Mouse (Mus musculus): ENCODE data around the gene Noxo1. TPM values are rescaled to one million over a fixed set of nuclear protein-coding genes. Genes with fewer than 3 reads are reported as not detected.

Gene Noxo1
- polyA plus RNA-seq, 1 experiment = 10.8 TPM

DNA sequence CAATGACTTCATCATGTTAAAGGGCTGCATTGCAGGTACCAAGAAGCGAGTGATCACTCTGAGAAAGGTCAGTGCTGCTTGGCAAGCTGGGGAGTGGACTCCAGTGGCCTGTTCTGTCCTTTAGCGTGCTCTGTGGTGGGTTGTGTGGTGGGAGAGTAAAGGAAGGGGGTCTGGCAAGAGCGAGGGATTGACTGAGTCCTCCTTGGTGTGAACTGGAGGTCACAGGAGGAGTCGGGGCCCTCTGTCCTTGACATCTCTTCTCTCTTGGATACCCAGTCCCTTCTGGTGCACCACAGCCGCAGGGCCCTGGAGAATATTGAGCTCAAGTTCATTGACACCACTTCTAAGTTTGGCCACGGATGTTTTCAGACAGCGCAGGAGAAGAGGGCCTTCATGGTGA is 39.4 kb downstream of the Noxo1 start:
- DNase-seq = no peak
- no peak overlapping the region for H3K27ac ChIP-seq (ENCODE audit: control insufficient read depth, insufficient read depth, low read length)
- H3K27me3 ChIP-seq (ENCODE audit: control insufficient read depth, insufficient read depth, low read length) = no peaks in the 10 kb centered on the region
- 98% methylated on average over 7 of the region's 7 CpGs for WGBS
- H3K4me3 ChIP-seq (ENCODE audit: control insufficient read depth, insufficient read depth, low read length) = no peak overlapping the region
- H3K36me3 ChIP-seq (ENCODE audit: control insufficient read depth, insufficient read depth, low read length) = no peaks in the 10 kb centered on the region; the same call in 1 of the 2 replicates
- H3K4me1 ChIP-seq (replicated peaks; ENCODE audit: control insufficient read depth, insufficient read depth, low read length) = peaks cover 12% of the 10 kb centered on the region
- TF ChIP-seq CTCF (IDR thresholded peaks at IDR 0.05; ENCODE audit: borderline replicate concordance, control insufficient read depth, extremely low read depth, insufficient read depth, low read length, poor library complexity) (no peak), POLR2A (IDR thresholded peaks at IDR 0.05; ENCODE audit: control insufficient read depth, extremely low read depth, insufficient read depth, low read length, poor library complexity) (no peak)

DNA sequence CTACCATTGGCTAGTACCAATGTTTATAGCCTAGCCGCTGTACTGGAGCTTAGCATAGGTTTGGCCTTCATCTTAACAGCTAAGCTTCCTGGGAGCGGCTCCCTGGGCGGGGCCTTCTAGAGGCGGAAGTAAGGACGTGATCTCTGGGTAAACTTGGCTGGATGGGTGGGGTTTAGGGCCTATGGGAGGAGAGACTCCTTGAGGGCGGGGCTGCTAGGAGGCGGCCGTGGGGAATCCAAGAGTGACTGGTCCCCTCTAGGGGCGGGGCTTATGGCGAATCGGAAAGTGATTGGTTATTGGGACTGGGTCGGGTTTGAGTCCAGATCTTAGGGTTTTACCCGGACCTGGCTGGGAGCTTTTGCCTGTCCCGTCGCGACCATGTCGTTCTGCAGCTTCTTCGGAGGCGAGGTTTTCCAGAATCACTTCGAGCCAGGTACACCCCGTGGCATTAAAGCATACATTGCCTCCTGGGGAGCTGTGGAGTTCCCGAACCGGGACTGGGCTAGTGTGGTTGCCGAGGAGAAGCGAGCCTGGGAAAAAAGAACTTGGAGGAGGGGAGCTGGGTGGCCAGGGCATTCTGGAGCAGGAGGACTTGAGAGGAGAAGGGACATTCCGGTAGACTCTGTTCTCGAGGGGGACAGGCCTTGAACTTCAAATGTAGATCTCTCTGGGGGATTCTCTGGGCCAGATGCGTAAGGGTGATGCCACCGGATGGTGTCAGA is 40.5 kb downstream of the Noxo1 start, which contains the start of gene Msrb1:
TSS of gene Msrb1 (plus strand) at position 313 of the 722 bp plus-strand sequence.
- TF ChIP-seq POLR2A (IDR thresholded peaks at IDR 0.05; ENCODE audit: control insufficient read depth, extremely low read depth, insufficient read depth, low read length, poor library complexity) = peak; percentile 53
- peak; percentile 34; the same call in 1 of the 2 replicates for TF ChIP-seq CTCF (IDR thresholded peaks at IDR 0.05; ENCODE audit: borderline replicate concordance, control insufficient read depth, extremely low read depth, insufficient read depth, low read length, poor library complexity)
- peak; percentile 97 for DNase-seq
- H3K36me3 ChIP-seq (ENCODE audit: control insufficient read depth, insufficient read depth, low read length) = no peaks in the 10 kb centered on the region; the same call in 1 of the 2 replicates
- peaks cover 12% of the 10 kb centered on the region for H3K4me1 ChIP-seq (replicated peaks; ENCODE audit: control insufficient read depth, insufficient read depth, low read length)
- no peaks in the 10 kb centered on the region for H3K27me3 ChIP-seq (ENCODE audit: control insufficient read depth, insufficient read depth, low read length)
- peak within 1 kb of the TSS; percentile 79 for H3K4me3 ChIP-seq (ENCODE audit: control insufficient read depth, insufficient read depth, low read length)
- peak within 1 kb of the TSS; percentile 17 for H3K27ac ChIP-seq (ENCODE audit: control insufficient read depth, insufficient read depth, low read length)
- WGBS = 2% methylated on average over 29 of the region's 29 CpGs

DNA sequence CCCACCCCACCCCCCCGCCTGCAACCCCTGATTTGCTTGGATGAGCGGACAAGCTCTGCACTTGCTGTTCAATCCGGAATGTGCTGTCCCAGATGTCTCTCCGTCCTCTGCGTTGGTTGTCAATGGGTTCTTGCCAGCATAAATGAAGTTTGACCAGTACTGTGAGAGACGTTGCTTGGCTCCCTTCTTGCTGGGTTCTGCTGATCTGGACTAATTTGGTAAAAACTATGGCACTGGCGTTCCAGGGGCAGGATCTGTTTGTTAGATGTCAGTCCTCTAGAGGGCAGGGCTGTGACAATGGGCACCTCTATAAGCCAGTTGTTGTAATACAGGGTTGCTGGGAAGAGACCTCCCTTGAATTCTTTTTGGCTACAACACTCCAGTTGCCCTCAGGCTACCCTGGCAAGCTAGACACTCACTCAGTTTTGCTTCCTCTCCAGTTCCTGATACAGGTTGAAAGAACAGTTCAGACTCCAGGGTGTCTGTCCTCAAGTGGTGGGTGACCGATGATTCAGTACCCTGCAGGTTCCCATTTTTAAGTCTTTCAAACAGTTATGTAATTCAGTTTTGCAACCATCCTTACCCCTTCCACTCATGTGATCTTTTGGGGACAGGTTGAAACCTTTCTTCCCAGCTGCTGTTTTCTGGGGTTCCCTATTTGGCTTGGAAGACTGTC is 41.2 kb downstream of the Noxo1 start:
- no peak overlapping the region for H3K27ac ChIP-seq (ENCODE audit: control insufficient read depth, insufficient read depth, low read length)
- peaks cover 12% of the 10 kb centered on the region for H3K4me1 ChIP-seq (replicated peaks; ENCODE audit: control insufficient read depth, insufficient read depth, low read length)
- no peaks in the 10 kb centered on the region; the same call in 1 of the 2 replicates for H3K36me3 ChIP-seq (ENCODE audit: control insufficient read depth, insufficient read depth, low read length)
- H3K27me3 ChIP-seq (ENCODE audit: control insufficient read depth, insufficient read depth, low read length) = no peaks in the 10 kb centered on the region
- DNase-seq = no peak
- H3K4me3 ChIP-seq (ENCODE audit: control insufficient read depth, insufficient read depth, low read length) = peak overlapping the region; percentile 79
- no peak for TF ChIP-seq POLR2A (IDR thresholded peaks at IDR 0.05; ENCODE audit: control insufficient read depth, extremely low read depth, insufficient read depth, low read length, poor library complexity)
- no peak for TF ChIP-seq CTCF (IDR thresholded peaks at IDR 0.05; ENCODE audit: borderline replicate concordance, control insufficient read depth, extremely low read depth, insufficient read depth, low read length, poor library complexity)
- WGBS = 39% methylated on average over 8 of the region's 8 CpGs

DNA sequence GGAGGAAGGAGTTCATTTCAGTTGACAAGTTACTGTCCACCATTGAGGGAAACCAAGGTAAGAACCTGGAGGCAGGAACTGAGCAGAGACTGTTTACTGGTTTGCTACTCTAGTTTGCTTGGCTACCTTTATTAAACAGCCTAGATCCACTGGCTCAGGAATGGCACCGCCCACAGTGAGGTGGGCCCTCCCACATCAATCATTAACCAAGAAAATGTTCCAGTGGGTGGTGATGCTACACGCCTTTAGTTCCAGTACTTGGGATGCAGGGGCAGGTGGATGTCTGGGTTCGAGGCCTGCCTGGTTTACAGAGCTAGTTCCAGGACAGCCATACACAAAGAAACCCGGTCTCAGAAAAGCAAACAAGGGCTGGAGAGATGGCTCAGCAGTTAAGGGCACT is 42.2 kb downstream of the Noxo1 start:
- Histone ChIP-seq H3K4me1 (replicated peaks; ENCODE audit: control insufficient read depth, insufficient read depth, low read length) (peaks cover 12% of the 10 kb centered on the region), H3K4me3 (ENCODE audit: control insufficient read depth, insufficient read depth, low read length) (no peak overlapping the region), H3K27ac (ENCODE audit: control insufficient read depth, insufficient read depth, low read length) (no peak overlapping the region), H3K36me3 (ENCODE audit: control insufficient read depth, insufficient read depth, low read length) (no peaks in the 10 kb centered on the region; the same call in 1 of the 2 replicates), H3K27me3 (ENCODE audit: control insufficient read depth, insufficient read depth, low read length) (no peaks in the 10 kb centered on the region)
- TF ChIP-seq CTCF (IDR thresholded peaks at IDR 0.05; ENCODE audit: borderline replicate concordance, control insufficient read depth, extremely low read depth, insufficient read depth, low read length, poor library complexity) = no peak
- TF ChIP-seq POLR2A (IDR thresholded peaks at IDR 0.05; ENCODE audit: control insufficient read depth, extremely low read depth, insufficient read depth, low read length, poor library complexity) = no peak
- WGBS = 96% methylated on average over 4 of the region's 4 CpGs
- DNase-seq = no peak

DNA sequence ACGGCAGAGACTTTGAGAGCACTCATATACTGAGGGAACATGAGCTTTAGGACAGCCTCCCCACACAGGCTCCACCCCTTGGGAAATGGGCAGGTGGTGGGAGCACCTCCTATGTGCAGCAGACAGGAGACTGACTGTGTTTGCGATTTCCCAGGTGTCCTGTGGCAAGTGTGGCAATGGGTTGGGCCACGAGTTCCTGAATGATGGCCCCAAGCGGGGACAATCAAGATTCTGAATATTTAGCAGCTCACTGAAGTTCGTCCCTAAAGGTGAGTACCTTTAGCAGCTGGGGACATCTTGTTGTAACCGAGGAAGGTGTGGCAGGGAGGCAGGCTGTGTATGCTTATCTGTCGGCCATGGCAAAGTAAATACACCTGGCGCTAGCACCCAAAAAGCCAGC is 43.9 kb downstream of the Noxo1 start:
- H3K27me3 ChIP-seq (ENCODE audit: control insufficient read depth, insufficient read depth, low read length) = no peaks in the 10 kb centered on the region
- peaks cover 12% of the 10 kb centered on the region for H3K4me1 ChIP-seq (replicated peaks; ENCODE audit: control insufficient read depth, insufficient read depth, low read length)
- H3K36me3 ChIP-seq (ENCODE audit: control insufficient read depth, insufficient read depth, low read length) = no peaks in the 10 kb centered on the region; the same call in 1 of the 2 replicates
- no peak for DNase-seq
- no peak for TF ChIP-seq CTCF (IDR thresholded peaks at IDR 0.05; ENCODE audit: borderline replicate concordance, control insufficient read depth, extremely low read depth, insufficient read depth, low read length, poor library complexity)
- no peak for TF ChIP-seq POLR2A (IDR thresholded peaks at IDR 0.05; ENCODE audit: control insufficient read depth, extremely low read depth, insufficient read depth, low read length, poor library complexity)
- WGBS = 91% methylated on average over 8 of the region's 8 CpGs
- no peak overlapping the region for H3K4me3 ChIP-seq (ENCODE audit: control insufficient read depth, insufficient read depth, low read length)
- H3K27ac ChIP-seq (ENCODE audit: control insufficient read depth, insufficient read depth, low read length) = no peak overlapping the region

DNA sequence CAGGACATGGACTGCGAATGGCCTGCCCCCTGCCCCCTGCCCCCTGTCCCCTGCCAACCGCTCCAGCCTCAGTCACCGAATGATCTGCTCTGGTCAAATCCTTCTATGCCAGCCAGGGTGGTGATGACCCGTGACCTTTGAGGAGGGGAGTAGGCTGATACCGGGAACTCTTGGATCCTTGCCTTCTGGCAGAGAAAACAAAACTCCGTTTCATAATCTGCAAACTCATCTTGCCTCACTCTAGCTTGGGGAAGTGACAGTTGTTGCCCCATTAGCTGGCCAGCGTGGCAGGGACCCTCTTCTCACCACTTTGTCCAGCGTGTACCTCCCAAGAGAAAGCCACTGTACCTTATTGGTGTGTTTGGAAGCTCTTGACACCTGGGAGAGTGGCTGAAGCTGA is 46.3 kb downstream of the Noxo1 start:
- no peaks in the 10 kb centered on the region for H3K27me3 ChIP-seq (ENCODE audit: control insufficient read depth, insufficient read depth, low read length)
- no peak overlapping the region for H3K4me3 ChIP-seq (ENCODE audit: control insufficient read depth, insufficient read depth, low read length)
- peaks cover 1% of the 10 kb centered on the region for H3K4me1 ChIP-seq (replicated peaks; ENCODE audit: control insufficient read depth, insufficient read depth, low read length)
- TF ChIP-seq CTCF (IDR thresholded peaks at IDR 0.05; ENCODE audit: borderline replicate concordance, control insufficient read depth, extremely low read depth, insufficient read depth, low read length, poor library complexity) = no peak
- no peak for TF ChIP-seq POLR2A (IDR thresholded peaks at IDR 0.05; ENCODE audit: control insufficient read depth, extremely low read depth, insufficient read depth, low read length, poor library complexity)
- no peak for DNase-seq
- no peak overlapping the region for H3K27ac ChIP-seq (ENCODE audit: control insufficient read depth, insufficient read depth, low read length)
- 91% methylated on average over 8 of the region's 8 CpGs for WGBS
- no peaks in the 10 kb centered on the region; the same call in 1 of the 2 replicates for H3K36me3 ChIP-seq (ENCODE audit: control insufficient read depth, insufficient read depth, low read length)
